Mouse (Mus musculus) CH12F3 (cell line): Measurements from ENCODE around the gene Daglb.
"Not testable (repeated sequence)": the region's sequence is repeated elsewhere in the genome, so short reads cannot be mapped to it uniquely, and the experiment has no call there.

Experiments used
- in situ Hi-C: fragments of 300-500 bp; cut with MboI; formaldehyde crosslinking; loops from 2 replicates; pipeline ENCODE4 v1.14.3; 2020; ENCODE audit warnings: low sequenced_read_pairs

Gene Daglb

GRCm38 (mm10) chr5:143484955-143485354, 20.6 kb downstream of the Daglb start:
- in situ Hi-C loops: no loop called here

GRCm38 (mm10) chr5:143487193-143487592, 22.8 kb downstream of the Daglb start:
- in situ Hi-C loops: no loop called here

- in situ Hi-C loops: no loop called here
Observed at GRCm38 (mm10) chr5:143487998-143488397, 23.6 kb downstream of the Daglb start.

GRCm38 (mm10) chr5:143489749-143490342, 25.5 kb downstream of the Daglb start:
- in situ Hi-C loops: no loop called here

- in situ Hi-C loops: no loop called here
Observed at GRCm38 (mm10) chr5:143491736-143492135, 27.4 kb downstream of the Daglb start.

GRCm38 (mm10) chr5:143493163-143493562, 28.8 kb downstream of the Daglb start:
- in situ Hi-C loops: no loop called here

- in situ Hi-C loops: no loop called here
Observed at GRCm38 (mm10) chr5:143495708-143496107, 31.3 kb downstream of the Daglb start.

GRCm38 (mm10) chr5:143497451-143497850, 33.1 kb downstream of the Daglb start:
- in situ Hi-C loops: no loop called here

GRCm38 (mm10) chr5:143499197-143499596, 34.8 kb downstream of the Daglb start:
- in situ Hi-C loops: no loop called here

GRCm38 (mm10) chr5:143499686-143500085, 35.3 kb downstream of the Daglb start:
- in situ Hi-C loops: no loop called here

GRCm38 (mm10) chr5:143500711-143501110, 36.3 kb downstream of the Daglb start:
- in situ Hi-C loops: not testable (repeated sequence)

- in situ Hi-C loops: no loop called here
Observed at GRCm38 (mm10) chr5:143501140-143501539, 36.8 kb downstream of the Daglb start.

GRCm38 (mm10) chr5:143501649-143502048, 37.3 kb downstream of the Daglb start:
- in situ Hi-C loops: no loop called here

- in situ Hi-C loops: no loop called here
Observed at GRCm38 (mm10) chr5:143502899-143503557, 38.6 kb downstream of the Daglb start.

GRCm38 (mm10) chr5:143503740-143504139, 39.4 kb downstream of the Daglb start:
- in situ Hi-C loops: no loop called here

- in situ Hi-C loops: no loop called here
Observed at GRCm38 (mm10) chr5:143504453-143504852, 40.1 kb downstream of the Daglb start.

- in situ Hi-C loops: no loop called here
Observed at GRCm38 (mm10) chr5:143505056-143505455, 40.7 kb downstream of the Daglb start.

GRCm38 (mm10) chr5:143505545-143505944, 41.2 kb downstream of the Daglb start:
- in situ Hi-C loops: no loop called here

- in situ Hi-C loops: no loop called here
Observed at GRCm38 (mm10) chr5:143509294-143509693, 44.9 kb downstream of the Daglb start.

- in situ Hi-C loops: no loop called here
Observed at GRCm38 (mm10) chr5:143509737-143510136, 45.4 kb downstream of the Daglb start.

- in situ Hi-C loops: no loop called here
Observed at GRCm38 (mm10) chr5:143511577-143511976, 47.2 kb downstream of the Daglb start.

GRCm38 (mm10) chr5:143512305-143512704, 47.9 kb downstream of the Daglb start:
- in situ Hi-C loops: no loop called here

GRCm38 (mm10) chr5:143514878-143515277, 50.5 kb downstream of the Daglb start:
- in situ Hi-C loops: no loop called here
